Mouse (Mus musculus): Measurements from ENCODE around the gene Ank3. TPM values are rescaled to one million over a fixed set of nuclear protein-coding genes. Genes with fewer than 3 reads are reported as not detected.

The Ank3 gene
- total RNA-seq, 2 experiments from 2014 or later, result 84.5 to 114 TPM

- DNase-seq, result no peak
- intact Hi-C loops (cut with DNase I), result no loop called here
Observed at GRCm38 (mm10) chr10:69858011-69858410, 459.4 kb downstream of the Ank3 start.

- no peak for DNase-seq
- intact Hi-C loops (cut with DNase I), result no loop called here
Observed at GRCm38 (mm10) chr10:69858897-69859605, 460.5 kb downstream of the Ank3 start.

- intact Hi-C loops (cut with DNase I), result no loop called here
- no peak for DNase-seq
Observed at GRCm38 (mm10) chr10:69859848-69860479, 461.4 kb downstream of the Ank3 start.

- intact Hi-C loops (cut with DNase I), result no loop called here
- DNase-seq, result no peak
Observed at GRCm38 (mm10) chr10:69862829-69863228, 464.3 kb downstream of the Ank3 start.

- intact Hi-C loops (cut with DNase I), result loop anchor here (1.0 to 10.0 kb wide), 2 partner anchors 95 to 424 kb away; no protein-coding TSS in a partner anchor
- DNase-seq, result peak; percentile 73 to 76
Observed at GRCm38 (mm10) chr10:69870348-69870747, 471.8 kb downstream of the Ank3 start.

- intact Hi-C loops (cut with DNase I), result loop anchor here (1.0 to 10.0 kb wide), 2 partner anchors 94 to 424 kb away; no protein-coding TSS in a partner anchor
- DNase-seq, result peak in 1 of 2 experiments; percentile 19
Observed at GRCm38 (mm10) chr10:69870947-69871346, 472.4 kb downstream of the Ank3 start.

- DNase-seq, result no peak
- intact Hi-C loops (cut with DNase I), result loop anchor here (10.0 kb wide), 1 partner anchor 423 kb away; no protein-coding TSS in a partner anchor
Observed at GRCm38 (mm10) chr10:69872182-69872741, 473.7 kb downstream of the Ank3 start.

- intact Hi-C loops (cut with DNase I), result loop anchor here (10.0 kb wide), 1 partner anchor 422 kb away; no protein-coding TSS in a partner anchor
- DNase-seq, result no peak
Observed at GRCm38 (mm10) chr10:69872892-69873291, 474.3 kb downstream of the Ank3 start.

GRCm38 (mm10) chr10:69874806-69875205, 476.2 kb downstream of the Ank3 start:
- intact Hi-C loops (cut with DNase I), result loop anchor here (10.0 kb wide), 1 partner anchor 420 kb away; no protein-coding TSS in a partner anchor
- no peak for DNase-seq

- DNase-seq, result no peak
- intact Hi-C loops (cut with DNase I), result no loop called here
Observed at GRCm38 (mm10) chr10:69883935-69884680, 485.5 kb downstream of the Ank3 start.

GRCm38 (mm10) chr10:69888399-69888798, 489.8 kb downstream of the Ank3 start:
- intact Hi-C loops (cut with DNase I), result no loop called here
- no peak for DNase-seq

GRCm38 (mm10) chr10:69889779-69890178, 491.2 kb downstream of the Ank3 start:
- intact Hi-C loops (cut with DNase I), result no loop called here
- DNase-seq, result no peak

GRCm38 (mm10) chr10:69890389-69890985, 491.9 kb downstream of the Ank3 start:
- intact Hi-C loops (cut with DNase I), result no loop called here
- no peak for DNase-seq

GRCm38 (mm10) chr10:69892162-69892561, 493.6 kb downstream of the Ank3 start:
- no peak for DNase-seq
- intact Hi-C loops (cut with DNase I), result no loop called here

GRCm38 (mm10) chr10:69895606-69896005, 497.0 kb downstream of the Ank3 start:
- DNase-seq, result no peak

GRCm38 (mm10) chr10:69897927-69898326, 499.4 kb downstream of the Ank3 start:
- DNase-seq, result no peak
- intact Hi-C loops (cut with DNase I), result no loop called here

More at GRCm38 (mm10) chr10:69895606-69896005, 497.0 kb downstream of the Ank3 start:
- intact Hi-C loops (cut with DNase I), result no loop called here

GRCm38 (mm10) chr10:69898821-69899220, 500.2 kb downstream of the Ank3 start:
- no peak for DNase-seq
- intact Hi-C loops (cut with DNase I), result no loop called here

GRCm38 (mm10) chr10:69899788-69900187, 501.2 kb downstream of the Ank3 start:
- intact Hi-C loops (cut with DNase I), result no loop called here
- DNase-seq, result no peak

- no peak for DNase-seq
- intact Hi-C loops (cut with DNase I), result no loop called here
Observed at GRCm38 (mm10) chr10:69902024-69902423, 503.5 kb downstream of the Ank3 start.

- DNase-seq, result no peak
- intact Hi-C loops (cut with DNase I), result no loop called here
Observed at GRCm38 (mm10) chr10:69904321-69904720, 505.7 kb downstream of the Ank3 start.
